Mouse (Mus musculus): Measurements from ENCODE around the gene Prkrip1. TPM values are rescaled to one million over a fixed set of nuclear protein-coding genes. Genes with fewer than 3 reads are reported as not detected.
"Not testable (repeated sequence)": the region's sequence is repeated elsewhere in the genome, so short reads cannot be mapped to it uniquely, and the experiment has no call there.

Gene Prkrip1
- total RNA-seq, 1 experiment = 52.8 TPM

GRCm38 (mm10) chr5:136163807-136164474, 34.8 kb downstream of the Prkrip1 start:
- no peaks in the 10 kb centered on the region for H3K4me1 ChIP-seq (ENCODE audit: control insufficient read depth in 2 of 2, insufficient read depth in 2 of 2, low read length in 2 of 2, poor library complexity in 1 of 2)
- no peak for TF ChIP-seq ZNF384 (IDR thresholded peaks at IDR 0.05; ENCODE audit: low read depth, low read length)
- no peak for TF ChIP-seq ZC3H11A (IDR thresholded peaks at IDR 0.05; ENCODE audit: borderline replicate concordance, low read depth, low read length)
- TF ChIP-seq HCFC1 (IDR thresholded peaks at IDR 0.05; ENCODE audit: borderline replicate concordance, insufficient read depth, low read length) = no peak
- TF ChIP-seq CHD2 (IDR thresholded peaks at IDR 0.05; ENCODE audit: low read depth, low read length) = no peak
- no peak for TF ChIP-seq MAFK (IDR thresholded peaks at IDR 0.05; ENCODE audit: insufficient read depth, low read depth, low read length)
- H3K9ac ChIP-seq (ENCODE audit: insufficient read depth, low read depth, low read length, poor library complexity, severe bottlenecking) = no peak overlapping the region
- in situ Hi-C loops (cut with MboI; ENCODE audit: low sequenced_read_pairs in 2 of 2, unreplicated experiment in 2 of 2) = no loop called here
- H3K36me3 ChIP-seq (ENCODE audit: control insufficient read depth, insufficient read depth, low read length, poor library complexity, severe bottlenecking) = peaks cover 2% of the 10 kb centered on the region; the same call in 1 of the 2 replicates
- no peak overlapping the region for H3K4me3 ChIP-seq (ENCODE audit: insufficient read depth in 1 of 2, low read depth in 1 of 2, low read length in 2 of 2, poor library complexity in 1 of 2, severe bottlenecking in 1 of 2)
- no peak overlapping the region for H3K27ac ChIP-seq (ENCODE audit: insufficient read depth, low read depth, low read length, poor library complexity, severe bottlenecking)
- no peaks in the 10 kb centered on the region for H3K9me3 ChIP-seq (ENCODE audit: control insufficient read depth, insufficient read depth, low read depth, low read length)
- no peak for DNase-seq (ENCODE audit: low read depth, low spot score)

- H3K9ac ChIP-seq (ENCODE audit: insufficient read depth, low read depth, low read length, poor library complexity, severe bottlenecking); H3K4me3 ChIP-seq (ENCODE audit: insufficient read depth in 1 of 2, low read depth in 1 of 2, low read length in 2 of 2, poor library complexity in 1 of 2, severe bottlenecking in 1 of 2); H3K9me3 ChIP-seq (ENCODE audit: control insufficient read depth, insufficient read depth, low read depth, low read length); H3K27ac ChIP-seq (ENCODE audit: insufficient read depth, low read depth, low read length, poor library complexity, severe bottlenecking); in situ Hi-C loops (cut with MboI; ENCODE audit: low sequenced_read_pairs in 2 of 2, unreplicated experiment in 2 of 2); H3K36me3 ChIP-seq (ENCODE audit: control insufficient read depth, insufficient read depth, low read length, poor library complexity, severe bottlenecking); H3K4me1 ChIP-seq (ENCODE audit: control insufficient read depth in 2 of 2, insufficient read depth in 2 of 2, low read length in 2 of 2, poor library complexity in 1 of 2); DNase-seq (ENCODE audit: low read depth, low spot score): not testable (repeated sequence)
Measured at GRCm38 (mm10) chr5:136160084-136160483, 38.7 kb downstream of the Prkrip1 start.

GRCm38 (mm10) chr5:136155399-136155798, 43.4 kb downstream of the Prkrip1 start:
- no peak overlapping the region for H3K9ac ChIP-seq (ENCODE audit: insufficient read depth, low read depth, low read length, poor library complexity, severe bottlenecking)
- H3K4me1 ChIP-seq (ENCODE audit: control insufficient read depth in 2 of 2, insufficient read depth in 2 of 2, low read length in 2 of 2, poor library complexity in 1 of 2) = no peaks in the 10 kb centered on the region
- in situ Hi-C loops (cut with MboI; ENCODE audit: low sequenced_read_pairs in 2 of 2, unreplicated experiment in 2 of 2) = no loop called here
- H3K4me3 ChIP-seq (ENCODE audit: insufficient read depth in 1 of 2, low read depth in 1 of 2, low read length in 2 of 2, poor library complexity in 1 of 2, severe bottlenecking in 1 of 2) = no peak overlapping the region
- H3K9me3 ChIP-seq (ENCODE audit: control insufficient read depth, insufficient read depth, low read depth, low read length) = no peaks in the 10 kb centered on the region
- TF ChIP-seq ZNF384 (IDR thresholded peaks at IDR 0.05; ENCODE audit: low read depth, low read length) = no peak
- no peak overlapping the region for H3K27ac ChIP-seq (ENCODE audit: insufficient read depth, low read depth, low read length, poor library complexity, severe bottlenecking)
- no peak for DNase-seq (ENCODE audit: low read depth, low spot score)
- H3K36me3 ChIP-seq (ENCODE audit: control insufficient read depth, insufficient read depth, low read length, poor library complexity, severe bottlenecking) = peaks cover under 1% of the 10 kb centered on the region; the same call in 1 of the 2 replicates

GRCm38 (mm10) chr5:136152365-136152764, 46.4 kb downstream of the Prkrip1 start:
- TF ChIP-seq ZNF384 (IDR thresholded peaks at IDR 0.05; ENCODE audit: low read depth, low read length) (no peak), CHD2 (IDR thresholded peaks at IDR 0.05; ENCODE audit: low read depth, low read length) (no peak), ZC3H11A (IDR thresholded peaks at IDR 0.05; ENCODE audit: borderline replicate concordance, low read depth, low read length) (no peak), MAFK (IDR thresholded peaks at IDR 0.05; ENCODE audit: insufficient read depth, low read depth, low read length) (no peak), HCFC1 (IDR thresholded peaks at IDR 0.05; ENCODE audit: borderline replicate concordance, insufficient read depth, low read length) (no peak)
- Histone ChIP-seq H3K9ac (ENCODE audit: insufficient read depth, low read depth, low read length, poor library complexity, severe bottlenecking) (no peak overlapping the region), H3K9me3 (ENCODE audit: control insufficient read depth, insufficient read depth, low read depth, low read length) (no peaks in the 10 kb centered on the region), H3K36me3 (ENCODE audit: control insufficient read depth, insufficient read depth, low read length, poor library complexity, severe bottlenecking) (no peaks in the 10 kb centered on the region), H3K4me1 (ENCODE audit: control insufficient read depth in 2 of 2, insufficient read depth in 2 of 2, low read length in 2 of 2, poor library complexity in 1 of 2) (no peaks in the 10 kb centered on the region), H3K4me3 (ENCODE audit: insufficient read depth in 1 of 2, low read depth in 1 of 2, low read length in 2 of 2, poor library complexity in 1 of 2, severe bottlenecking in 1 of 2) (no peak overlapping the region), H3K27ac (ENCODE audit: insufficient read depth, low read depth, low read length, poor library complexity, severe bottlenecking) (no peak overlapping the region)
- in situ Hi-C loops (cut with MboI; ENCODE audit: low sequenced_read_pairs in 2 of 2, unreplicated experiment in 2 of 2) = no loop called here
- DNase-seq (ENCODE audit: low read depth, low spot score) = no peak

GRCm38 (mm10) chr5:136149134-136149576, 49.6 kb downstream of the Prkrip1 start:
- H3K27ac ChIP-seq (ENCODE audit: insufficient read depth, low read depth, low read length, poor library complexity, severe bottlenecking); DNase-seq (ENCODE audit: low read depth, low spot score); H3K36me3 ChIP-seq (ENCODE audit: control insufficient read depth, insufficient read depth, low read length, poor library complexity, severe bottlenecking); H3K4me3 ChIP-seq (ENCODE audit: insufficient read depth in 1 of 2, low read depth in 1 of 2, low read length in 2 of 2, poor library complexity in 1 of 2, severe bottlenecking in 1 of 2); H3K9me3 ChIP-seq (ENCODE audit: control insufficient read depth, insufficient read depth, low read depth, low read length); H3K9ac ChIP-seq (ENCODE audit: insufficient read depth, low read depth, low read length, poor library complexity, severe bottlenecking); in situ Hi-C loops (cut with MboI; ENCODE audit: low sequenced_read_pairs in 2 of 2, unreplicated experiment in 2 of 2); H3K4me1 ChIP-seq (ENCODE audit: control insufficient read depth in 2 of 2, insufficient read depth in 2 of 2, low read length in 2 of 2, poor library complexity in 1 of 2): not testable (repeated sequence)
